8 mouse cellular contexts compared by ENCODE assay signal in the genomic region with DNA sequence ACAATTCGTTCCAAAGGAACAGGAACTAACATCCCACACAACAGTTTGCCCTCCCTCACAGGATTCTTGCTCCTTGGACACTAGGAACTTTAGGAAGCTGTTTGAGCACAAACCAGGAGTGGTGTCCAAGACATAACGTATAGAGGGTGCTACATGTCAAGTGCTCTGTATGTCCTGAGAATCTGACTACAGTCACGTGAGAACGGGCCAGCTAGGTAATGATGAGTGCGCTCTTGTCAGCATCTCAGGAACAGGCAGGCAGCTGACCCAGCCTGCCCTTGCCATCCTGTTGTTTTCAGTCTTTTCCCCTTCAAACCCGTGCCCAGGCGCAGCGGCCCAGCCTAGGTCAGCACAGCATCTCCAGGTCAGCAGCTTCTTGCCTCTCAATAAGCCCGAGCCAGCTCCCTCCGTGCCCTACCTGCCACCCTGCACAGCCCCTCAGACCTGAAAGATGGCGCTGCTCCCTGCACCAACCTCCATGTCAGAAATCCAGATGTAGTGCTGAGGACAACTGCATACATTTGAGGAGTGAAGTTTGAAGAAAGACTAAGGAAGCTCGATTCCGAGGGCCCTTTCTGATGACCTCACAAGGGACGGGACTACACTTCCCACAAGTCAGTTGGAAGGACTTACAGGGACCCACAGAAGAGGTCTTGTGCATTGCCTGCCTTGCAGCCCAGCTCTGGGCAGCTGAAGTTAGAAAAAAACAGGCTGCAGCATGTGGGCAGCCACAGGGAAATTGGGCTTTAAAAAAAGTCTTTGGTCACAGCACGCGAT. TPM values are rescaled to one million over a fixed set of nuclear protein-coding genes. Genes with fewer than 3 reads are reported as not detected.
DNase-seq lines count a peak whose midpoint lies in the region; ATAC-seq and TF ChIP-seq lines count a peak whose summit lies in the region.
"Not testable (repeated sequence)": the region's sequence is repeated elsewhere in the genome, so short reads cannot be mapped to it uniquely, and the experiment has no call there.

No protein-coding gene starts in this region.

- TF ChIP-seq EP300 in lung, postnatal 0 days (IDR thresholded peaks at IDR 0.05) = peak; percentile 56

- not testable (repeated sequence) for H3K27me3 ChIP-seq in hindbrain, embryonic 10.5 days (ENCODE audit: insufficient read depth, poor library complexity, severe bottlenecking); lung, postnatal 0 days (replicated peaks; ENCODE audit: insufficient read depth, low read length)

- H3K27ac ChIP-seq in hindbrain, embryonic 10.5 days = peak overlapping the region; percentile 81
- H3K27ac ChIP-seq in lung, postnatal 0 days (ENCODE audit: low read length) = not testable (repeated sequence)

- peak; percentile 100 for ATAC-seq in frontal cortex, adult (ENCODE audit: low TSS enrichment)
- ATAC-seq in lung, postnatal 0 days = peak; percentile 100

- not testable (repeated sequence) for H3K9me3 ChIP-seq in hindbrain, embryonic 10.5 days; lung, postnatal 0 days (ENCODE audit: low read length)

- not testable (repeated sequence) for H3K4me1 ChIP-seq in hindbrain, embryonic 10.5 days (replicated peaks); lung, postnatal 0 days (ENCODE audit: insufficient read depth, low read depth, low read length)

- 16% methylated on average over 16 of the region's 16 CpGs for WGBS in hindbrain, embryonic 10.5 days
- 11% methylated on average over 16 of the region's 16 CpGs for WGBS in lung, postnatal 0 days

- not testable (repeated sequence) for H3K36me3 ChIP-seq in hindbrain, embryonic 10.5 days; lung, postnatal 0 days (ENCODE audit: insufficient read depth, low read length)

- H3K4me3 ChIP-seq in hindbrain, embryonic 10.5 days = peak overlapping the region; percentile 68
- H3K4me3 ChIP-seq in lung, postnatal 0 days (ENCODE audit: low read depth, low read length) = peak overlapping the region; percentile 68

- H3K4me2 ChIP-seq in lung, postnatal 0 days (replicated peaks; ENCODE audit: low read depth, low read length) = peak overlapping the region; percentile 73

- DNase-seq in MN1 (ENCODE audit: low spot score) = peak; percentile 94
- peak; percentile 88 for DNase-seq in cerebellum, adult 9-10 months
- DNase-seq in hindbrain, embryonic 10.5 days (ENCODE audit: low spot score) = peak; percentile 85
- peak; percentile 92 for DNase-seq in layer of hippocampus, adult 9-11 months
- peak; percentile 96 for DNase-seq in lung, postnatal 0 days (ENCODE audit: low spot score)
- DNase-seq in ovary, postnatal 14 days (ENCODE audit: low spot score) = peak; percentile 58
- DNase-seq in thymus, postnatal 14 days = peak; percentile 83

- H3K9ac ChIP-seq in lung, postnatal 0 days (replicated peaks; ENCODE audit: low read depth) = peak overlapping the region; percentile 73

- peak; percentile 19; the same call in 1 of the 2 replicates for TF ChIP-seq CTCF in lung, postnatal 0 days (IDR thresholded peaks at IDR 0.05)

RNA-seq across cellular contexts. Expression of a gene that starts 3.7 kb away (rescaled TPM):
- polyA plus RNA-seq in hindbrain, embryonic 10.5 days (2016; fragmentation: Nextera tagmentation; extraction: Ambion mirVana) = 9.0 and 11.8 TPM in 2 replicates
- polyA plus RNA-seq in lung, postnatal 0 days (2015; fragmentation: Nextera tagmentation; extraction: Ambion mirVana) = 5.8 and 8.1 TPM in 2 replicates

RNA-seq across cellular contexts. Expression of a gene that starts 45.6 kb away (rescaled TPM):
- polyA plus RNA-seq in hindbrain, embryonic 10.5 days (2016; fragmentation: Nextera tagmentation; extraction: Ambion mirVana) = 1.5 and 2.2 TPM in 2 replicates
- 1.9 and 2.4 TPM in 2 replicates for polyA plus RNA-seq in lung, postnatal 0 days (2015; fragmentation: Nextera tagmentation; extraction: Ambion mirVana)

RNA-seq across cellular contexts. Expression of a gene that starts 45.6 kb away (rescaled TPM):
- polyA plus RNA-seq in hindbrain, embryonic 10.5 days (2016; fragmentation: Nextera tagmentation; extraction: Ambion mirVana) = not detected in 2 replicates
- polyA plus RNA-seq in lung, postnatal 0 days (2015; fragmentation: Nextera tagmentation; extraction: Ambion mirVana) = not detected in 2 replicates

RNA-seq across cellular contexts. Expression of a gene that starts 45.8 kb away (rescaled TPM):
- polyA plus RNA-seq in hindbrain, embryonic 10.5 days (2016; fragmentation: Nextera tagmentation; extraction: Ambion mirVana) = 5.0 and 6.0 TPM in 2 replicates
- 2.3 and 2.7 TPM in 2 replicates for polyA plus RNA-seq in lung, postnatal 0 days (2015; fragmentation: Nextera tagmentation; extraction: Ambion mirVana)
